Mouse (Mus musculus) megakaryocyte, embryonic 14.5 days (primary cell): ENCODE data around the gene Pard3. TPM values are rescaled to one million over a fixed set of nuclear protein-coding genes. Genes with fewer than 3 reads are reported as not detected.

ENCODE experiments used
- H3K27me3 ChIP-seq: replicated peaks from 2 replicates; pipeline ENCODE3; 2012; ENCODE audit warnings: inconsistent platforms
- H3K36me3 ChIP-seq: replicated peaks from 2 replicates; pipeline ENCODE3; 2012; ENCODE audit warnings: low read length, inconsistent platforms, mixed read lengths
- H3K4me1 ChIP-seq: 2 replicates; pipeline ENCODE4 v1.6.1; 2012; ENCODE audit warnings: inconsistent platforms
- H3K4me3 ChIP-seq: replicated peaks from 2 replicates; pipeline ENCODE3; 2012; ENCODE audit warnings: moderate library complexity, mild to moderate bottlenecking, inconsistent platforms
- H3K9me3 ChIP-seq: 2 replicates; pipeline ENCODE4 v1.6.1; 2012; ENCODE audit warnings: inconsistent platforms
- FLI1 ChIP-seq: IDR thresholded peaks from 2 replicates; pipeline ENCODE4 v1.6.1; 2012; ENCODE audit warnings: low read length, inconsistent platforms, mixed read lengths
- GATA1 ChIP-seq: IDR thresholded peaks from 3 replicates; pipeline ENCODE4 v1.6.1; 2012; ENCODE audit warnings: mixed read lengths, low read length, inconsistent platforms, borderline replicate concordance
- polyA plus RNA-seq: library from polyadenylated mRNA; stranded (reverse); fragments of >175 nt; gene quantifications from 2 replicates; pipeline ENCODE4 v1.2.3, GENCODE M21; 2012; ENCODE audit warnings: low replicate concordance; ENCODE audit not compliant: insufficient read depth

Pard3 gene
- polyA plus RNA-seq, 1 experiment, result not detected

- Histone ChIP-seq H3K4me1 (peaks cover 61% of the 10 kb centered on the region), H3K27me3 (no peaks in the 10 kb centered on the region), H3K9me3 (no peaks in the 10 kb centered on the region), H3K4me3 (peak overlapping the region; percentile 24), H3K36me3 (peaks cover 12% of the 10 kb centered on the region)
- TF ChIP-seq GATA1 (no peak), FLI1 (no peak)
Observed at GRCm38 (mm10) chr8:127437613-127438235, 374.0 kb downstream of the Pard3 start.

DNA sequence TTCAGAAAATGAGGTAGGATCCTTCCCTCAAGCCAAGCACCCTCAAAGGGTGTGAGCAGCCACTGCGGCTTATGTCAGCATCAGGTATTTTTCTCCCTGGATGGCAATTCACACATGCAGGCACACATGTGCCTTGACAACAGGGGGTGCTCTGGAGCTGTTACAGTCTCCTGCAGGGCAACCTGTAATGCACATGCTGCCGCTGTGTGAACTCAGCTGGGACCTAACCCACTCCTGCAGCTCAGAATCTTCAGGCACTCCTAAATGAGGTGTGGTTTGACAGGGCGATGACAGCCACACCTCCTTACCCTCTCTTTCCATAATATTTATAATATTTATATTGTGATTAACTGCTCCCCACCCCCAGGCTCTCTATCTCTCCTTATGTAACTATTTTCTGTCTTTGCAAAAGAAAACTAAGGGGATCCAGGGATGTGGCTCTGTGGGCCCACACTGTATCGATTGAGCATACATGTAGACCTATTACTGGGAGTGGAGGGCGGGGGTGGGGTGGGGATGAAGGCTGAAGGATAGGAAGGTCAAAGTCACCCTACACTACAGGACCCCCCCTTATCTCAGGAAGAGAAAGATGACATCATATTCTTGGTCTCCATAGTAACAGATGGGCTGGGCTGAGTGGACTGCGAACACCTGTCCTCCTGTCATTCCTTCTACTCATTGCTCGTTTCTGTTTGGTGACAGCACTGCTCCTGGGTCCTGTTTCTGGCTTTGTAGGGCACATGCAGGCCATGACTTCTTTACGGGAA lies 375.1 kb downstream of the Pard3 start:
- Histone ChIP-seq H3K36me3 (peaks cover 12% of the 10 kb centered on the region), H3K4me3 (peak overlapping the region; percentile 88), H3K27me3 (no peaks in the 10 kb centered on the region), H3K4me1 (peaks cover 64% of the 10 kb centered on the region), H3K9me3 (no peaks in the 10 kb centered on the region)
- no peak for TF ChIP-seq GATA1
- no peak for TF ChIP-seq FLI1

DNA sequence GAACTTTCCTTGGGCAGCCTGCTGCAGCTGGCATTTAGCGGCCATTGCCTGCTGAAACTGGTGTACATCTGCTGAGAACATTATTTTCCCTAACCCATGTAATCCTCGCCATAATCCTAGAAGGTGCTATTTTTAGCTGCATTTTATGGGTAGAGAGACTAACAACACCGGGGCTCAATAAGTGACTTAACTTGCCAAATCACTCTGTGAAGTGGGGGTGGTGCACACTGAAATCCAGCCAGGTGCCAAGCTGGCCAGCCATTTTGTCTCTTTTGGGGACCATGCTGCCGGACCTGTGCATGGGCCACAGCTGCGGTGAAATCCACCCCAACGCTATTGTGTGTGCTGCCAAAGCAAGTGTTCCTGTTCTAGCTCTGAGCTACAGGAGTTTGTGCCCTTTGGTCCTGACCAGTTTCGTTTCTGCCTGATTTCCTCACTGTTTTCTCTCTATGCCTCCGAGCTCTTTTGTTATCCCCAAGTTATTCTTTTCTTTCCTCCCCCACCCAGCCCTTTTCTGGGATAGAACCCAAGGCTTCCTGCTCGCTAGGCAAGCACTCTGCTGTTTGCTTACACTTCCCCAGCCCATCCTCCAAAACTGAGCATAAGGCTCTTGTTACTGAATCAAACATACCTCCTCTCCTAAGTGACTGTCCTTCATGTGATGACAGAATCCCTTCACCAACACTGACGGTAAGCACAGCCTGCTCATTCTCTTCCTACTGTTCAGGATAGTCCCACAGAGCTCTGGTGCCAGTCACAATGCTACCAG lies 375.9 kb downstream of the Pard3 start:
- H3K4me3 ChIP-seq, result peak overlapping the region; percentile 88
- peaks cover 7% of the 10 kb centered on the region for H3K36me3 ChIP-seq
- H3K27me3 ChIP-seq, result no peaks in the 10 kb centered on the region
- TF ChIP-seq GATA1 (no peak), FLI1 (no peak)
- peaks cover 64% of the 10 kb centered on the region for H3K4me1 ChIP-seq
- no peaks in the 10 kb centered on the region for H3K9me3 ChIP-seq

DNA sequence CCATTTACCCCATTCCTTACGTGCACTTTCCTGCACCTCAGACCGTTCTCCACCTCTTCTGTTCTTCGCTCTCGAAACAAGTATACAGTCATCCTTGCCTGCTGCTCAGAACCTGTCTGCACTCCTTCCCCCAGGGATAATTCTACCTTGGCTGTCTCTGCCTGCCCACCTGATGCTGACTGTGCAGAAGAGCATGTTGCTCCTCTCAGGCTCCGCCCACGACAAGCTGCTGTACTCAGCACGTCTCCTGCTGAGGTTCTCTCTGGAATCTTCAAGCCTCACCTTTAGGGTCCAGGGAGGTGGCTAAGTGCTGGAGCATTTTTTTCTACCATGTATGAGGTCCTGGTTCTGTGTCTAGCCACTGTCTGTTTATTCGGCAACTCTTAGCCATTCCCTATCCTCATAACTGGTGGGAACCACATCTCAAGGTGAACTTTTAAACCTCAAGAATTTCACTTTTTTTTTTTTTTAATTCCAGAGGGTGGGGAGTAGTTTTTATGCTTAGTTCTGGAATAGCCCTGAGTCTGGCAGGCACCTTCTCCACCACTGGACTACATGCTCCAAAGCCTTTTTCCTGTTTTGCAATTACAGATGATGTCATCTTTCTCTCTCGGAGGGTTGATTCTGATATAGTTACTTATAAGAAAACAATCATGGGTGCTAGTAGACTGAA lies 376.6 kb downstream of the Pard3 start:
- Histone ChIP-seq H3K9me3 (no peaks in the 10 kb centered on the region), H3K36me3 (peaks cover 7% of the 10 kb centered on the region), H3K27me3 (peaks cover 2% of the 10 kb centered on the region), H3K4me3 (peak overlapping the region; percentile 88), H3K4me1 (peaks cover 64% of the 10 kb centered on the region)
- TF ChIP-seq GATA1 (no peak), FLI1 (no peak)

DNA sequence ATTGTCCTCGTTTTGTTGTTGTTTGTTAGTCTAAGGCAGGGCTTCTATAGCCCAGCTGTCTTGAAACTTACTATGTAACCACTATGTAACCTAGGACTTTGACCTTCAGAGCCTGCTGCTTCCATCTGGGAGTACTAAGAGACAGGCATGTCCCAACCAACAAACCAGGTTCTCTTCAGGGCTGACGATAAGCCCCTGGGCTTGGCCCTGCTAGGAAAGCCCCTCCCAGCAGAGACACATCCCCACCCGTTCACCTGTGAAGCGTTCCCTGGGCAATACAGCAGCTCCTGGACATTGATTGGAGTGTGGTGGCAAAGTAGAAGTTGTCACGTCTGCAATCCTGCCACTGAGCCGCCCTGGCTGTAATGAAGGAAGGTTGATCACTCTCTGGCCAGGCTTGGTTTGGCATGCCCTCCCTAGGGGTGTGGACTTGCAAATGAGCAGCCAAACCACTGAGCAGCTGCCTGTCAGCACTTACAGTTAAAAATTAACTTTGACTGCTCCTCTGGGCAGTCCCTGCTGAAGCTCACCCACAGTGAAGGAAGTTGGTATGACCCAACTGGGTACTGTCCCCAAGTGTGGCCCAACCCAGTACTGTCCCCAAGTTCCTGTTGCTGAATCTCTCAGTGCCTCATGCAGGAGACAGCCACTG lies 377.3 kb downstream of the Pard3 start:
- H3K9me3 ChIP-seq, result no peaks in the 10 kb centered on the region
- H3K27me3 ChIP-seq, result peaks cover 2% of the 10 kb centered on the region
- H3K36me3 ChIP-seq, result peaks cover 7% of the 10 kb centered on the region
- TF ChIP-seq FLI1, result no peak
- H3K4me3 ChIP-seq, result peak overlapping the region; percentile 88
- peaks cover 62% of the 10 kb centered on the region for H3K4me1 ChIP-seq

DNA sequence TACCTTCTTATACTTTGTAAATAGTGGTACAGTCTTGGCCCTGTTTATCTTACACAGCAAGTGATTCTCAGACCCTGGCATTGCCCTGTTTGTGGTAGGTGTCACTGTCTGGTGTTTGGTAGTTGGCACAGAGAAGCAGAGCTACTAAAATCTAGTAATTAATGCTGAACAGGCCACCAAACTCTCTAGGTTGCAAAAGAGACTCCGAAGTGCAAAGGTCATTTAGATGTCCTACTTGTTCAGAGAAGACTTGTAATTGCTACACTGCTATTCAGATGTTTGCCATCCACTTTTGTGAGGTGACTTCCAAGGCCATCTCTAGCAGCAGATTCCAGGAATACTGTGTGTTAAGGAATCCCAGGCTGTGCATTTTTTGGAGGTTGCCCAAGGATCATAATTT lies 383.7 kb downstream of the Pard3 start:
- Histone ChIP-seq H3K27me3 (peaks cover 2% of the 10 kb centered on the region), H3K4me1 (peaks cover 33% of the 10 kb centered on the region), H3K4me3 (no peak overlapping the region), H3K9me3 (no peaks in the 10 kb centered on the region), H3K36me3 (no peaks in the 10 kb centered on the region)
- TF ChIP-seq FLI1 (no peak), GATA1 (no peak)

GRCm38 (mm10) chr8:127449066-127449840 lies 385.6 kb downstream of the Pard3 start:
- H3K4me3 ChIP-seq, result no peak overlapping the region
- H3K9me3 ChIP-seq, result peaks cover 2% of the 10 kb centered on the region
- H3K36me3 ChIP-seq, result no peaks in the 10 kb centered on the region
- no peak for TF ChIP-seq GATA1
- no peak for TF ChIP-seq FLI1
- peaks cover 38% of the 10 kb centered on the region for H3K4me1 ChIP-seq
- H3K27me3 ChIP-seq, result peaks cover 4% of the 10 kb centered on the region

DNA sequence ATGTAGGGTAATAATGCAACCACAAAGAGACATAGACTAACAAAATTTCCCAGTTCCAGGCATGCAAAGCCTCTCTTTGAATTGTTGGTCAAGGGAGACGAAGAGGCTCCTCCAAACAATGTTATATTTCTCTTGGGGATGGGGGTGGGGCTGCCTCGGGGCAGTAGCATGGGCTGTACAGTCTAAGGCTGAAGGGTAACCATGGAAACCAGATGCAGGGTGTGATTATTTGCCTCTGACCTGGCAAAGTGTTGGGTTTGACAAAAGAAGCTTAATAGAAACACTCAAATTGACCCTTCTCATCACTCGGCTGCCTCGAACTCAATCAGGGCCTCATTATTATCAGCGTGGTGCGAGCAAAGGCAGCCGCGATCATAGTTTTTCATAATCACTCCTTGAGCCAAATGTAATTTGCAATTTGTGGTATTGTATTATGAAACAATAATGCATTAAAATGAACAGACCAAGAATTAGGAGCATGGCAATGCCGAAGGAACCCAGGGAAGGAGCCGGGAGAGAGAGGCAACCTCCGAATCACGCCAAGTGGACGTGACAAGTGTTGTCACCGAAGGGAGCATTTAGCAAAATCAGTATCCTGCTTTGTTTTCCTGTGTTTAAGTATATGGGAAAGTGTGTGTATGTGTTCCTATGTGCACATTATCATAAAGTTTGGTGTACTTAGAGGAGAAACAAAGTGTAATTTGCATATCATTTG lies 387.4 kb downstream of the Pard3 start:
- peaks cover 2% of the 10 kb centered on the region for H3K27me3 ChIP-seq
- H3K9me3 ChIP-seq, result peaks cover 7% of the 10 kb centered on the region
- no peaks in the 10 kb centered on the region for H3K36me3 ChIP-seq
- H3K4me3 ChIP-seq, result no peak overlapping the region
- peaks cover 38% of the 10 kb centered on the region for H3K4me1 ChIP-seq
- TF ChIP-seq GATA1 (no peak), FLI1 (no peak)
